Mouse (Mus musculus): ENCODE data around the gene Enpp3. TPM values are rescaled to one million over a fixed set of nuclear protein-coding genes. Genes with fewer than 3 reads are reported as not detected.
"Not testable (repeated sequence)": the region's sequence is repeated elsewhere in the genome, so short reads cannot be mapped to it uniquely, and the experiment has no call there.

Enpp3 gene
- total RNA-seq, 4 experiments from 2014 or later, result 0.58 to 1.1 (median 0.84) TPM

DNA sequence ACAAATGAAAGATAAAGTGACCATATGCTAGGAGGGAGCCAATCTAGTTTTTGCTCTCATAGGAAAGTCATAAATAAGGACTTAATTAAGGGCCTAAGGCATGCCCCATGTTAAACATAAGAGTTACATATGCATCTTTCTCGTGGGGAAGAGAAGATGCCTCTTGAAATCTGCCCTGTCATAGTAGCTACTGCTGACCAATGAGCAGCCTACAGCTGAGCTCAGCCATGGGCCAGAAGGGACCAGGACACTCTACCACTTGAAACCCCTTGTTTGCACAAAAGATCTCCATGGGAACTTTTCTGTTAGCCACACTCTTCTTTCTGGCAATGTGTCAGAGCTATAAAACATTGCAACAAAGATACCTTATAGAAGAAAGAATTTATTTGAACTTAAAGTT, 19.4 kb downstream of the Enpp3 start:
- DNase-seq (ENCODE audit: low spot score in 2 of 2), result no peak

DNA sequence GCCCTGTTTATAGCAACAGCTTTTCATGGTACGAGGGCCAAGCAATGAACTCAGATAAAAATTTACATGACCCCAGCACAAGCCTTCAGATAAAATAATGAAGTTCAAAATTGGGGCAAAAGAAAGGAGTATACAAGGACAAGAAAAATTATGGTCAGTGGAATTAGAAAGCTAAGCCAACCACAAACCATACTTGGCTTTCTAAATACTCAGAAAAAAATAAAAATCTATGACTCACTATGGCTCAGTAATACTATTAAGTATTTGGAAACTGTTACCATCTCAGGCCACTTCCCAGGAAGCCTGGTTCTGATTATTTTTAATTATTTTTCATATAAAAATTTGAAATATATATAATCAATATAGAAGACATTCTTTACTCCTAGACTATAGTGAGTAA, 19.8 kb downstream of the Enpp3 start:
- no peak for DNase-seq (ENCODE audit: low spot score in 2 of 2)

DNA sequence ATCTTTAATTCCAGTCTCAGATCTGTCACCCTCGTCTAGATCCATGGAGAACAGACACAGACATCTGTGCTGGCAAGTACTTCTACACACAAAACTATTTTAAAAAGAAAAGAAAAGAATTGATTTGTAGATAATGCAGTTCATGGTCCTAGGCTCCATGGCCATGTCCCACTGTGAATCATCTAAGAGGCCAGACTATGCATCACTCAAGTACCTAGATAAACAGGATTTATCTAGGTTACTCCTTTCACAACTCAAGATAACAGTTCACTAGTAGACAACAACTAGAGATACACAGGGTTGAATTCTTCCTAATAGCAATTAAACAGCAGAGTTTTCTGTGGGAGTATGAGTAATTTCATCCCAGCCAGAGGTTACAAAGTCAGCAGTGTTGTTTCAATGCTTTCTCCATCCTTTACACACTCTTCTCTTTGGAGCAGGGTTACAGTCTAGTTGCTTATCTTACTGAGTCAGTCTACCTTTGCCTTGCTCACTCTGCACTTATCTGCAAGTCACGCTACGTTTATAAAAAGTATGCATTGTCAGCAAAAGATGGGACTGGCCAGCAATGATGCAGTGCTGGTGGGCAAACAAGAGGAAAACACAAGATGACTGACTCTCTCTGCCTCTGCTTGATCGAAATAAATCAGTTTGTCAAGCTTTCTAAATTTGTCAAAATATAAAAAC, 20.5 kb downstream of the Enpp3 start:
- no peak for DNase-seq (ENCODE audit: low spot score in 2 of 2)

DNA sequence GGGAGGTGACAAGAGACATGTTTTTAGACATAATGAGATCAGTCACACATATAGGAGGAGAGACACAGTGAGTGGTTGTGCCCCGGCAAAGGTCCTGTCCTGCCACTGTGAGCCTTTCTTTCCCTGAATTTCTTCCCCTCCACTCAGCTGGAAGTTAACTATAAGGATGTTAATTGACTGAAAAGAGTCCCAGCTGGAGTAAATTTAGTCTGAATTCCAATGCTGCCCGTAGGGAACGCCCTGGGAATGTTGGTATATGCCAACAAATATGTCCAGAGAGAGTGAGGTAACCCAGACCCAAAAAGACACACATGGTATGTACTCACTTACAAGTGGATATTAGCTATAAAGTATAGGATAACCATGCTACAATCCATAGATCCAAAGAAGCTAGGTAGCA, 23.1 kb downstream of the Enpp3 start:
- DNase-seq (ENCODE audit: low spot score in 2 of 2), result no peak

DNA sequence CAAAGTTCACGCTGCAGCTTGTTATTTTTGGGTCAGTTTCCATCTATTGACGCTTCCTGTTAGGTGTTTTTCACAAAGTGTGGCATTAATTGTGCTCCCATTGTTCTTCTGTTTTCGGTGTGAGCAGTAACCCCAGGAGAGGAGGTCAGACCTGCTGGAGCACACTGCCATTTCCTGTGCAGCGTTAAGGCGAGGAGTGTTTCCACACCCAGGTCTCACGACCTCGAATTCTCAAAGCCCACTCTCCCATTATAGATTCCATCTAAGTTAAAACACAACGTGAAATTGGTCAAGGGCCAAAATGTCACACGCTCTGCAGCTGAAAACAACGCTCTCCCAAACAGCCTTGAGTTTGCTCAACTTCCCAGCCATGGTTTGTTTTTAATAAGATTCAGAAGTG, 32.0 kb downstream of the Enpp3 start:
- DNase-seq (ENCODE audit: low spot score in 2 of 2), result no peak

DNA sequence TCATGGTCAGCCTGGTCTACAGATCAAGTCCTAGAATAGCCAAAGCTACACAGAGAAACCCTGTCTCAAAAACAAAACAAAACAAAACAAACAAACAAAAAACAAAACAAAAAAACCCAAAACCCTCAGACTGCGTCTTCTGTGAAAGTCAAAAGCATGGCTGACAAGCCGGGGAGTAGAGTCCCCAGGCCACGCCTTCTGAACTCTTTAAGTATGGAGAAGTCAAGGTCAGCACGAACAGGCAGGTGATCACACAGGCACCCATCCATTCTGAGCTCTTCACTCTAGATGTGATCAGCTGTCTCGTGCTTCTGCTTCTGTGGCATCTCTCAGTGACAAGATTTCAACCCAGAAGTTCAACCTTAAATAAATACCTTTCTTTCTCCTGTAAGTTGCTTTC, 35.9 kb downstream of the Enpp3 start:
- no peak for DNase-seq (ENCODE audit: low spot score in 2 of 2)

DNA sequence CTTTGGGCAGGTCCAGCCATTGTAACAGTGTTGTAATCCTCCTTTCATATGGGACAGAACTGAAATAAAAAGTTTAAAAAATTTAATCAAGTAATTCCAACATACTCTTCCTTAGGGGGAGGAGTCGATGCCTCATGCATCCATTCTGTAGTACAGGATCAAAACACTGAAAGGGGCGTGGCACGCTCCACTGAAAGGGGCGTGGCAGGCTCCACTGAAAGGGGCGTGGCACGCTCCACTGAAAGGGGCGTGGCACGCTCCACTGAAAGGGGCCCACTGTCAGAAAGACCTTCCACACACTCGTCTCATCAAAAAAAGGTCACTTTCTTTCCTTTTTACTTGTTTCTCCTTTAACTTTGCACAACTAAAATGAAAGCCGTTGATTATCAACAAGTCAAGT, 36.7 kb downstream of the Enpp3 start:
- DNase-seq (ENCODE audit: low spot score in 2 of 2), result no peak

DNA sequence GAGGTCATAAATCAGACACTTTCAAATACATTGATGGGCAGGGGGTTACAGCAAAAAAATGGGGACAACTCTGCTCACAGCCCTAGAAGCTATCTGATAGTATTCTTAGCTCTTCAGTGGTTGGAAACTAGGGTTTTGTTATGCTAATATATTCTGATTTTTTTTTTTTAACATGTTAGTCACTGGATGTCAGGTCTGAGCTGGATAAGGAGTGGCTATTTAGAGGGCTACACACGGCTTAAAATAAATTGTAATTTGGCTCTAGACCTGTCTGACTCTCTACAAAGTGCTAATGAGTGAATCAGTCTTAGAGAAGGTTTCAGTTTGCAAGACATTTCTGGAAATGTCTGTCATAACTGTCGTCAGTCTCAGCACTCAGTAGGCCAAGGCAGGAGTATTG, 37.5 kb downstream of the Enpp3 start:
- DNase-seq (ENCODE audit: low spot score in 2 of 2), result no peak

DNA sequence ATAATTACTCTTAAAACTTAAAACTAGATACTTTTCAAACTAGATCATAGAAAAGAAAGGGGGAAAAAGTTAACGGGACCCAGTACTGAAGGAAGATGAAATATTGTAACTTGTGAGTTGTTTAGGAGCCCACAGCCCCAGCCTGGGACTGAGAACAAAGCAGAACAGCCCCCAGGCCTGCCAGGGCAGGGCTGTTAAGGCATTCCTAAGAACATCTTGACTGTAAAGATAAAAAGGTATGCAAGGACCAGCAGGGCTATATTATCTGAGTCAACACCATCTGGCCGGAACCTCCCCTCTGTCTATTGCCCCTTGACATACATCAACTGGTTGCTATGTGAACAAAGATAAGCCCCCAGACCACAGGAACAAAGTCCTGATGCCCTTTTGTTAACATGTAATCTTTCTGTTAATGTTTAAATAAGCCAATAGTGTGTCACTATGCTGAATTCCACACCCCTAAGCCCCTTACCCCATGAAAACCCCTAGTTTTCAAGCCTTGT, 39.8 kb downstream of the Enpp3 start:
- not testable (repeated sequence) for DNase-seq (ENCODE audit: low spot score in 2 of 2)

DNA sequence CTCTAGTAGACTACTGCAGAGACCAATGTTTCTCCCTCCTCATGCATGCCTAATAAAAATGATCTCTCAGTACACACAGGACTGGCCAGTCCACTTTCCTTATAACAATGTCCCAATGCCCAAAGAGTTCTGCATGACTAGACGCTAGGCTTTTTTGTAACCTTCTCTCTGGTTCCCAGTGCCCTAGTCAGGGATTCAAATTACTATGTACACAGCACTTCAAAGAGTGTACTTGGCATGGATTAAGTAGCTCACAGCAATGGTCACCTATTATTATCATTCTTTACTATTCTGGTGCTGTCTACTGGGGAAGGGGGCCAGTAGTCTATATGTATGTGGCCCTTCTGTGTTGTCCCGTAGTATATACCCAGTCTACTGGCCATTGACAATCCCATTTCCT, 40.8 kb downstream of the Enpp3 start:
- no peak for DNase-seq (ENCODE audit: low spot score in 2 of 2)

DNA sequence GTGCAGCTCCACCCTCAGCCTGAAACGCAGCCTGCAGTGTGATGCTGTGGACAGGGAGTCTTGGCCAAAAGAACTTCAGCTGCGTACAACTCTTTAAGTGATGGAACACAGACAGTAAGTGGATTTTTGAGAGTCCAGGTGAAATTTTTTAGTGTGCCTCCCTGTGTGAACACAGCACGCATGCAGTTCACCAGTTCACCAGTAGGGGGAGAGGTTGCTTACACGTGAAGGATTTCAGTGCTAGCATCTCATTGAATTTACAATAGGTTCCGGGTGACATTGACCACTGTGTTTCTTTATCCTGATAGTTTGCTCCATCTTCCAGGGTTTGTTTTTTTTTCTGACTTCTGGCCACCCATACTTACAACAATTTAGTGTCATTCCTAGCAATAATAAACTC, 45.4 kb downstream of the Enpp3 start:
- DNase-seq (ENCODE audit: low spot score in 2 of 2), result peak in 1 of 2 experiments; percentile 23

DNA sequence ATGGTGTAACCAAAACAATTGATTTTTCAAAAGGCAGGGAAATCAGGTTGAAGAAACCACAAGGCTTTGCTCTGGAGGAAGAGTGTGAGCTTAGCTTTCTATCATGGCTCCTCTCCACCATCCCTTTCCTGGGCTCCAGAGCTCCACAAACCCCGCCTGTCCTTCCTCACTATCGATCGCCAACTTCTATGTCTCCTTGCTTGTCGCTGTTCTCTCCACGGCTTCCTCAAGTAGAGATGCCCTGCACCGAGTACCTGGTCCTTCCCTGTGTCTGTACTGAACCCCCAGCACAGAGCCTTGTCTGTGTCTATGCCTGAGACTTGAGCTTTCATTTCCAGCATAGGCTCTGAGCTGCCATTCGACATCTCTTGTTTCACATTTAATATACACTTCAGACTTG, 49.9 kb downstream of the Enpp3 start:
- DNase-seq (ENCODE audit: low spot score in 2 of 2), result no peak

DNA sequence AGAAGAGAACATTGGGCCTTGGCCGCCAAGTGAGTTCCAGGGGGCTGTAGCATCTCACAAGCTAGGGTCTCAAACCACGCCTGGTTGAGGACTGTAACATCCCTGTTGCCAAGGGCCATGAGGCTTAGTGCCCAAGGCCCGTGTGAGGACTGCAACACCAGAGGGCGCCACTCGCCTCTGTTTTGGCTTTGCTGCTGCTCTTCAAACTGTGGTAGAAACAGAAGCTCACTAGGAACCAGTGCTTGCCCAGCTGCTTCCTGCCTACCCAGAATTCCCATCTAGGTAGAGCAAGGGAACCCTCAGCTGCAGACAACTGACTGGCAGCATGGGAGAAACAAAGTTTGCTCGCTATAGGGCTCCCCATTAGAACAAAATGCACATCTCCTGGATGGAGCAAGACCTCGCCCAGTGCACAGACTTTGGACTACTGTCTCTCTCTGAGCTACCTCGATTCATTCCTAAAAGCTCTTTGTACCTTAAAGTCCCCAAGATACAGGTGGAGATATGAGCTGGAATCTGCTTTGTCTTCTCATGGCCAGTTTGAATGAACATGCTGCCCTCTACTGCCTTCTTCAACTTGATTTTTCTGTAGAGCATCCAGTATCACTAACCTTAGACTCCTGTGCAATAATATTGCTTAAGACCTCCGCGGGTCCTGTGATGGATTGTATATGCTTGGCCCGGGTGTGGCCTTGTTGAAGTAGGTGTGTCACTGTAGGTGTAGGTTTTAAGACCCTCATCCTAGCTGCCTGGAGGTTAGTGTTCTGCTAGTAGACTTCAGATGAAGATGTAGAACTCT, 52.7 kb downstream of the Enpp3 start:
- peak in 1 of 2 experiments; percentile 36 for DNase-seq (ENCODE audit: low spot score in 2 of 2)

DNA sequence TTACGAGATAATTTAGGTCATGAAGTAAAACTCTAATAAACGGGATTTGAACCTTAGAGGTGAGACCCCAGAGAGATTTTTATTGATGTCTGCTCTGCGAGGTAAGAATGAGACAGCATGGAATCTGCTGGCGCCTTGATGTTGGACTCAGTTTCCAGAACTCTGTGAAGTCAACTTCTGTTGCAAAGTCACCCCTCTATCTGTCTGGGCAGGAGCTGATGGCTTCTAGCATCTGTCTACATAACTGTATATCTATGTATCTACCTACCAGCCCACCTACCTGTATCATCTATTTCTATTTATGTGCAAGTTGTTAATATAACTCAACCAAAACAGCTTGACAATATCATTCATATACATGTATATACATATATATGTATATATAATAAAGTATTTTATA, 57.3 kb downstream of the Enpp3 start:
- DNase-seq (ENCODE audit: low spot score in 2 of 2), result no peak

DNA sequence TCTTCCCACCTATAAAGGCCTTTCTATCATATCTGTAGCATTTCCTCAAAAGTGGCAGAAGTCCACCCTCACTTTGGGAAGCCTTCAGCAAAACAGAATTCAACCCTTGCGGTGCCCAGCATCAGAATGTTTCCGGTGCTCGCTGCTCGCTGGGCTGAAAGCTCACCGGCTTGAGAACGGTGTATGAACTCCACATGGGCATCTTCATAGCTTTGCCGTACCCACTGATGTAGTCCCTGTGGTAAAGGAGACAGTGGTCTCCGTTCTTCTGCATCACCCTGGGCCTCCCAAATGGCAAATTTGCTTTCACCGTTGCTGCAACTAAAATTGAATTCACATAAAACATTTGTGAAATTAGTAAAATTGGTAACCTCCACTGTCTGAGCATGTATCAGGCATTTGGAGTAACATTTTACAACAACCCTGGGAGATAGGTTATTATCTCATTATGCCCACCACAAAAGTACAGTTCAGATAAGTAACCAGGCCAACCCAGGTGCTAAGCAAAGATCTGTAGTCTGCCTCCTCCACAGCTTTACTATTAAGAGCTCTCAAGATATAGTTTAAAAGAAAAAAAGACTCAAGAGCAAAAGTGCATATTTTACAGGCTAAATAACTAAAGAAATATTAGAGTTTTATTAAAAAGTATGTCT, 57.9 kb downstream of the Enpp3 start:
- DNase-seq (ENCODE audit: low spot score in 2 of 2), result no peak

DNA sequence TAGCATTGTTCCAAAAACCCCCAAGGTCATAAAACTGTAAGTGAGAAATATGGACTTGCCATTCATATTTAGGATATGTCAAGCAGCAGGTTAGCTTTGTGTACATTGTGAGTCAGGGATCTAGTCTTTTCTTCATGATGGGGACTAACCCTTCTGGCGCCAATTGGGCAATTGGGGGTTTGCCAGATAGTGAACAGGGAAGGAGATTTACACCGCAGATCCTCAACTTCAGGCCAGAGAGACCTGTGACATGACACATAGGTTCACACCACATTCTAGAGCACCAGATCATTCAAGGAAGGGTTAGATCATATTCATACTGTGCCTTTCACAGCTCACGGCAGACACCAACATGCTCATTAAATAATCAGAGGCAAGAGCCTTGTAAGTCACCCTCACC, 58.7 kb downstream of the Enpp3 start:
- DNase-seq (ENCODE audit: low spot score in 2 of 2), result no peak

DNA sequence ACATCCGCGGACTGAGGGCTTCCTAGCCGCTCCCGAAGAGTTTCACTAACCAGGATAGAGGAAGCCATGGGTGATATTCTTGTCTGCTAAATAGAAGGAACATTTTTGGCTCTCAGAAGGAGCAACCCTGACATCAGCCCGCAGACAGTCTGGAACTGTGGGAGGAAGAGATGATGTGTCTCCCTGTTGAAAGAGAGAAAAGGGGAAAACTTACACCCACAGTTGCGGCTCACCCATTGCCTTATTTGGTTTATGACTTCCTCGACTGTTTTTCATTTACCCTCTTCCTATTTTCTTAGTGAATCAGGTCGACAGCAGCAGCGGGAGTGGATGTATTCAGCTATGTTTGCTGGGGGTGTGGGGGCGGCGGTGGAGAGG, 64.0 kb downstream of the Enpp3 start:
- peak in 1 of 2 experiments; percentile 24 for DNase-seq (ENCODE audit: low spot score in 2 of 2)

DNA sequence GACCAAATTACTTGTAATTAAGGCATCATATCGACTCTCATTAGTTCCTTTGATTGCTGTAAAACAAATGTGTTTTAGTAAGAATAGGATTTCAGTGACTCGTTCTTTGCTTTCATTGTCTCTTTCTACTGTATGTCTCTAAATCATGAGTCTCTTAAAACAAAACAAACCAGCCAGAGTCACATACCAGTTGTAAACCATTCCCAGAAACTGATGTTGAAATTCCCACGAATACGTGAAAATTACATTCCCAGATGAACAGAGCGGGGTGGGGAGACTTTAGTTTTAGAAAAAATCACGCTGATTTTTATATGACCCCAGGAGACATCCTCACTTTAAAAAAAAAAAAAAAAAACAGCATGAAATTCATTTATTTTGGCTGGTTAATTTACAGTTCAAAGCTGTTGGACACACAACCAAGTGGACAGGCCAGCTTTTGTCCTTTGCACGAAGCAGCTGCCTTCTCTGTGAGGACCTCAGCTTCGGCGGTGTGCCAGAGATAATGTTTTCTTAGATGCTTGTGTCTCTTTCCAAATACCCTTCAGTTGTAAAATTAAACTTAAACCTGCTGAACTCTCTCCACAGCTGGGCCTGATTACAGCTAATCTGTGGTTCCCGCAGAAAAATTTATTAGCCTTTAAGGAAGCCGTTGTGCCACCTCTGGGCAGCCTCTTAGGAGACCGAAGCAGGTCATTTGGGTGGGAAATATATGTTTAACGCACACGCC, 64.5 kb downstream of the Enpp3 start:
- no peak for DNase-seq (ENCODE audit: low spot score in 2 of 2)

DNA sequence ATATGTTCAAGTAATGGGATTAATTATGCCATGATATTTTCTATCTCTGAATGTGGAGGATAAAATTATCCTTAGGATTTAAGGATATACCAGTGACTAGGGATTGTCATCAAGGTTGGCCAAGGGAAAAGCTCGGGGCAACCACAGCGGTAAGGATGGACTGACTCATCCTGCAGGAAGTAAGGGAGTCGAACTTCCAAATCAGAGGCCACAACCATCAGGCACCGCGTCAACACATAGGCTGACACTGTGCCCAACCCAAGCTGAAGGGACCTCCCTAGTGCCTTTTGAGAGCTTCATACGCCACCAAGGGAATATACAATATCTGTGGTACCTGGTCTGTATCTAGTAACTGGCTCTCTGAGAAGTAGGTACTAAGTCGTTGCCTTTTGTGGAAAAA, 73.1 kb downstream of the Enpp3 start:
- DNase-seq (ENCODE audit: low spot score in 2 of 2), result no peak

DNA sequence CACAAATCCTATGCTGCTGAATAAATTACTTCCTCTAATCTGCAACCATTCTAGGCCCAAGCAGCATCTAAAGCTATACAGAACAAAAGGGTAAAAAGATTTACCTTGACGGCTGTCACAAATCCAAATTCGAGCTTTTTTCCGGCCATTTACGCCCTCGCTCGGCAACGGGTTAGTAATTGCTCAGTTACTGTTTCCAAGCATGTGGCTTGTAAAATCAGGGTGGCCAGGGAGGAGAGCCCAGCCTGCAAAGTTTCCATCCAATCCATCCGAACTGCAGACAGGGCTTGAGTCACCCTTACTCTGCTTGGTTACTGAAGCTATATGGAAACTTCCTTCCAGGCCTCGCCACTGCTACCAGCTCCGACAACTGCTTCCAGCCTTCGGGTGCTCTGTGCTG, 74.9 kb downstream of the Enpp3 start:
- no peak for DNase-seq (ENCODE audit: low spot score in 2 of 2)

DNA sequence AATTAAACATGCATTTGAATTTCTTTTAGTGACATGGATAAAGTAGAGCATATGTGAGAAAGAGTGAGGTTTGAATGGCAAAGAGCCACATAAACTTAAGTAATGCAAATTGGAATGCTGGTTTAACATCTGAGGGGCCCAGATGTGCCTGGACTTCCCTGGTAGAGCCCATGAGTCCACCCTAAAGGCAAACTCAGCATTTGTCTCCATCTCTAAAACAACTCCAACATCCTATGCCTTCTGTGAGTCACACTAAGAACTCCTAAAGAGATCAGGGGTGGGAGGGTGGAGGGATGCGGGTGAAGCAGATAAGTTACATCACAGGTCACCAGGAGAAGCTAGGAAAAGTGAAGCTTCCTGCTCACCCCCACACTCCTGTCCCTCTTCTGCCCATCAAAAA, 76.6 kb downstream of the Enpp3 start:
- DNase-seq (ENCODE audit: low spot score in 2 of 2), result no peak
